Mouse (Mus musculus) telencephalon, adult 2 months (tissue): ENCODE results near the gene Crtc1.
A peak's percentile ranks its signal among the peaks of the same experiment; 100 is the strongest.

Source experiments
- DNase-seq: peaks from one replicate; pipeline ENCODE4 v3.0.0-alpha.2; 2011; ENCODE audit warnings: low read depth, low spot score

The Crtc1 gene

GRCm38 (mm10) chr8:70439055-70439847 is at the start of gene Crtc1:
Gene Crtc1 (minus strand): TSS chr8:70439579.
- DNase-seq = peak; percentile 83

- DNase-seq = no peak
Measured at GRCm38 (mm10) chr8:70488931-70489470, 49.6 kb upstream of the Crtc1 start.

- DNase-seq = no peak
Measured at GRCm38 (mm10) chr8:70487993-70488796, 48.8 kb upstream of the Crtc1 start.

- DNase-seq = no peak
Measured at GRCm38 (mm10) chr8:70486941-70487520, 47.7 kb upstream of the Crtc1 start, which contains the start of gene Tmem59l. Gene Tmem59l (minus strand): TSS chr8:70487358.

- DNase-seq = no peak
Measured at GRCm38 (mm10) chr8:70486191-70486681, 46.9 kb upstream of the Crtc1 start.

GRCm38 (mm10) chr8:70482943-70483342 is 43.6 kb upstream of the Crtc1 start:
- DNase-seq = no peak

- peak; percentile 89 for DNase-seq
Measured at GRCm38 (mm10) chr8:70481908-70482307, 42.5 kb upstream of the Crtc1 start.

- no peak for DNase-seq
Measured at GRCm38 (mm10) chr8:70477269-70477982, 38.0 kb upstream of the Crtc1 start.

GRCm38 (mm10) chr8:70476333-70477268 is 37.2 kb upstream of the Crtc1 start, which contains the start of gene Klhl26:
Gene Klhl26 (minus strand): TSS chr8:70476968.
- peak; percentile 89 for DNase-seq

- DNase-seq = no peak
Measured at GRCm38 (mm10) chr8:70471856-70472255, 32.5 kb upstream of the Crtc1 start.

- DNase-seq = no peak
Measured at GRCm38 (mm10) chr8:70469938-70470337, 30.6 kb upstream of the Crtc1 start.

GRCm38 (mm10) chr8:70469295-70469916 is 30.0 kb upstream of the Crtc1 start:
- DNase-seq = no peak

- DNase-seq = no peak
Measured at GRCm38 (mm10) chr8:70468733-70469132, 29.4 kb upstream of the Crtc1 start.

- DNase-seq = no peak
Measured at GRCm38 (mm10) chr8:70467907-70468306, 28.5 kb upstream of the Crtc1 start.

GRCm38 (mm10) chr8:70467229-70467725 is 27.9 kb upstream of the Crtc1 start:
- DNase-seq = no peak

GRCm38 (mm10) chr8:70466771-70467170 is 27.4 kb upstream of the Crtc1 start:
- no peak for DNase-seq

- no peak for DNase-seq
Measured at GRCm38 (mm10) chr8:70466305-70466704, 26.9 kb upstream of the Crtc1 start.

GRCm38 (mm10) chr8:70465701-70466100 is 26.3 kb upstream of the Crtc1 start:
- DNase-seq = no peak

GRCm38 (mm10) chr8:70464162-70464561 is 24.8 kb upstream of the Crtc1 start:
- no peak for DNase-seq
